Comparison of ENCODE assay signal across 9 mouse cellular contexts in genomic region chr4:49688594-49689288, GRCm38 (mm10). TPM values are rescaled to one million over a fixed set of nuclear protein-coding genes. Genes with fewer than 3 reads are reported as not detected.
DNase-seq lines count a peak whose midpoint lies in the region; ATAC-seq lines count a peak whose summit lies in the region.
"Had no signal": no experiment of that assay in that cellular context is flagged by ENCODE, and none has a peak within 500 bp of the region (broad histone marks: within the 10 kb centered on the region; RNA-seq: fewer than 3 reads in every experiment).

No protein-coding gene starts in this region.

- DNase-seq in 416B (ENCODE audit: low read depth) (peak; percentile 64), ES-CJ7 (ENCODE audit: low read depth, low spot score) (peak; percentile 66)
- DNase-seq in forebrain, embryonic 14.5 days (ENCODE audit: low spot score), result peak; percentile 88
- peak; percentile 6 for DNase-seq in kidney, adult 11 months
- DNase-seq in left cerebral cortex, postnatal 36 days (ENCODE audit: low spot score in 2 of 2), result peak; percentile 36 to 43
- peak; percentile 41 for DNase-seq in naive thymus-derived CD4-positive, alpha-beta T cell, adult 2 months (ENCODE audit: low read depth)
- peak; percentile 28 for DNase-seq in yolk sac, embryonic 10.5 days (ENCODE audit: low spot score)

- no peaks in the 10 kb centered on the region for H3K4me1 ChIP-seq in forebrain, embryonic 14.5 days (ENCODE audit: control insufficient read depth, insufficient read depth, low read length)
- H3K4me1 ChIP-seq: heart, embryonic 15.5 days had no signal

- no peak overlapping the region for H3K4me2 ChIP-seq in forebrain, embryonic 14.5 days (ENCODE audit: low read length)
- H3K4me2 ChIP-seq: heart, embryonic 15.5 days had no signal

- WGBS in forebrain, embryonic 14.5 days, result 6% methylated on average over 9 of the region's 9 CpGs

- no peaks in the 10 kb centered on the region for H3K9me3 ChIP-seq in forebrain, embryonic 14.5 days (replicated peaks; ENCODE audit: control insufficient read depth, low read length)
- H3K9me3 ChIP-seq: heart, embryonic 15.5 days had no signal

- no peak overlapping the region for H3K9ac ChIP-seq in forebrain, embryonic 14.5 days (ENCODE audit: low read length)
- H3K9ac ChIP-seq: heart, embryonic 15.5 days had no signal

- no peaks in the 10 kb centered on the region for H3K27me3 ChIP-seq in forebrain, embryonic 14.5 days (replicated peaks; ENCODE audit: control insufficient read depth, insufficient read depth, low read length)
- H3K27me3 ChIP-seq: heart, embryonic 15.5 days had no signal

- no peak overlapping the region; the same call in 1 of the 2 replicates for H3K27ac ChIP-seq in forebrain, embryonic 14.5 days (ENCODE audit: low read depth, low read length)
- H3K27ac ChIP-seq: heart, embryonic 15.5 days had no signal

- H3K4me3 ChIP-seq in forebrain, embryonic 14.5 days (ENCODE audit: low read depth, low read length), result no peak overlapping the region
- H3K4me3 ChIP-seq: heart, embryonic 15.5 days had no signal

- H3K36me3 ChIP-seq in forebrain, embryonic 14.5 days (ENCODE audit: control insufficient read depth, insufficient read depth, low read length), result no peaks in the 10 kb centered on the region
- H3K36me3 ChIP-seq: heart, embryonic 15.5 days had no signal

- intact Hi-C loops in left cerebral cortex, postnatal 36 days (cut with DNase I), result loop anchor here (2.0 to 5.0 kb wide), 3 partner anchors 159 to 989 kb away; partner anchors contain the start of gene Grin3a

- peak; percentile 80 for ATAC-seq in cerebellum, adult (ENCODE audit: insufficient number of reproducible peaks, low FRiP score, low TSS enrichment)
- ATAC-seq in forebrain, embryonic 14.5 days, result peak; percentile 95

RNA-seq across cellular contexts. Expression of gene Ppp3r2, which starts 6.9 kb away (rescaled TPM):
- 0.09 and 0.16 TPM in 2 replicates for polyA plus RNA-seq in forebrain, embryonic 14.5 days (2014; fragmentation: Nextera tagmentation; extraction: Ambion mirVana)
- total RNA-seq in left cerebral cortex, postnatal 36 days (2021), result under 1 TPM; 0.17 to 0.79 TPM
- polyA plus RNA-seq: heart, embryonic 15.5 days had no signal

RNA-seq across cellular contexts. Expression of gene Rnf20, which starts 56.9 kb away (rescaled TPM):
- polyA plus RNA-seq in forebrain, embryonic 14.5 days (2014; fragmentation: Nextera tagmentation; extraction: Ambion mirVana), result 63.0 and 71.9 TPM in 2 replicates
- total RNA-seq in left cerebral cortex, postnatal 36 days (2021), result 10 to 100 TPM; 55.4 to 82.7 TPM

Comparison
In these comparisons a context has a peak if more than half of its experiments do, and no peak if none do; other contexts are left out.
1. DNase-seq: peak in every context shown above with its lines; median percentile 88 in forebrain, embryonic 14.5 days; 66 in ES-CJ7; 64 in 416B; 41 in naive thymus-derived CD4-positive, alpha-beta T cell, adult 2 months; 40 in left cerebral cortex, postnatal 36 days; 28 in yolk sac, embryonic 10.5 days; 6 in kidney, adult 11 months.